Mouse (Mus musculus) urinary bladder, postnatal 25 days (tissue): Measurements from ENCODE around the gene Kng1.
"Not testable (repeated sequence)": the region's sequence is repeated elsewhere in the genome, so short reads cannot be mapped to it uniquely, and the experiment has no call there.

Experiments
- DNase-seq: peaks from one replicate; pipeline ENCODE4 v3.0.0; 2022; ENCODE audit warnings: low spot score

Gene Kng1

DNA sequence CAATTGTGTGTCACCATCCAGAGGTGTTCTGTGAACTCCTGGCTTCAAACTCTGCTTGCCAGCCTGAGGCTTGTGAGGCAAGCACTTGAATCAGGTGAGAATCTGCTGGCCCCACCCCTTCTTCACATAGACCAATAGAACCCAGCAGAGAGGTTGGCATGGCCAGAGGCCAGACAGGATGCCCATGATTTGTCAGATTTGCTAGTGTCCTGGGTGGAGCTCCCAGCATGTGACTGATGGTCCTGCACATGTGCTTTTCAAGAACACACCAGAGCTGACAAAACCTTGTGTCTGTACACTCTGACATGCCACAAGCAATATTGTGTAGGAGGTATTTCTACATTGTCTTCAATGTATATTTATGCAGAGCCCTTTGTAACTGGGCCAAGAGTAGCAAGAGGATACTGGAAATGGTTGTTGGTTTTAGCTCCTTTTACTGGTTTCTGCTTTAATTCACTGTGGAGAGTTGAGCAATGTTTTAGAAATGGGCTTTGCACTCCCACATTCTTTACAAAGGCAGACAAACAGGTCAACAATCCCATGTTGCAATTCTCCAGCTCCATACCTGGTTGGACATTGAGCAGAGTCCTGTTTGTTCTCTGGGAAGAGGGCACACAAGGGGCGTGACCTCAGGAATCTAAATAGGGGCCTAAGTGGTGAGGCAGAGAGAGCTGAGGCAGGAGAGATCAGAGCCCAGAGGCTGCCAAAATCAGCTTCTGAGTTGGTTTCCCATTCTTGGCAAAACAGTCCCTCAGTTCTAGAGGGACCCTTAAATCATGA is at the start of gene Kng1:
Gene Kng1 (plus strand): TSS at position 198 of the 780 bp plus-strand sequence.
- DNase-seq, result not testable (repeated sequence)

DNA sequence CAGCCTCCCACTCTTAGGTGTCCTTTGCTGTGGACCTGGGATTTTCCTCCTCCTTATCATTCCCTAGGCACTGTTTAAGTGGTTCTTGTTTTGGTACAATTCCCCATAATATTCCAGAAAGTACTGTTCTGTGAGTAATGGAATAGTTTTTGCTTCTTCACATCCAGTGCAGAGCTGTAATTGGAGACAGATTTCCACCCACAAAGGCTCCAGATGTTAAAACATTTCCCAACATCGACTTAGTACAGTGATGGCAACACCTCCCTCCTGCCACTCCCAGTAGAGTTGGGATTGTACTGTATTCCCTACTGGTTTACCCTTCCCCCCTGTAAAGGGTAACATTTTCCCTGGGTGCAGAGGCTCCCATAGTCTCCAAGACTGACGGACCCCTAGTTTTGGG is 43.9 kb upstream of the Kng1 start:
- not testable (repeated sequence) for DNase-seq

DNA sequence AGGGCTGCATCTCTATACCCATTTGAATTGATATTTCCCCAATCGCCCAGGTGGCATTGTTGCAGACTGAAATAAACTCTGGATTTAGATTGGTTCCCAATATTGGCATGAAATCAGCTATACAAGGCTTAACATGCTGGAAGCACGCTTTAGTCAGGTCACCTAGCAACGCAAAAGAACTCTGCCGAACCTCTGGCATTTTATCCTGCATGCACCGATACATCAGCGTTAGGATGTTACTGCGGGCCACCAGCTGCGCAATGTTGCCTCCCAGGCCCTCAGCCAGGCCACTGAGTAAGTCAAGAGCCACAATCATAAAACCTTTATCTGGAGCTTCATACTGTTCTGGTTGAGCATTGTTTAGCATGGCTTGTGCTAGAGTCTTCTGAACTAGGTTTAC is 43.0 kb upstream of the Kng1 start:
- not testable (repeated sequence) for DNase-seq

DNA sequence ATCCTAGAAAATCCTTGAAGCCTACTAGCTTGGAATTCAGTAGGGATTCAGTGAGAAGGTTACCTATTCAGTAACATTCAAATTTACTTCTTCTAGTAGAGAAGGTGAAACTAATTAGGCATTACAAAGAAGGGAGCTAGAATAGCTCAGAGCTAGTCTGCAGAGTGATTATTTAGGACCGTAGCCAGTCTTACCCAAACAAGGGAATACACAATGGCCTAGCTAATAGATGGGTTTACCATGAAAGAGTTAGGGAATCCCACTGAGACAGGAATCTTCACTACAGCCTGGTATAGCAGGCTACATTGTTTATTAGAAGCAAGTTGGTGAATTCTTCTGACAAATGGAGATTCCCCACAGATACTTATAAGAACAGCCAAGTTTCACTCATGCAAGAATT is 37.1 kb upstream of the Kng1 start:
- DNase-seq, result not testable (repeated sequence)

DNA sequence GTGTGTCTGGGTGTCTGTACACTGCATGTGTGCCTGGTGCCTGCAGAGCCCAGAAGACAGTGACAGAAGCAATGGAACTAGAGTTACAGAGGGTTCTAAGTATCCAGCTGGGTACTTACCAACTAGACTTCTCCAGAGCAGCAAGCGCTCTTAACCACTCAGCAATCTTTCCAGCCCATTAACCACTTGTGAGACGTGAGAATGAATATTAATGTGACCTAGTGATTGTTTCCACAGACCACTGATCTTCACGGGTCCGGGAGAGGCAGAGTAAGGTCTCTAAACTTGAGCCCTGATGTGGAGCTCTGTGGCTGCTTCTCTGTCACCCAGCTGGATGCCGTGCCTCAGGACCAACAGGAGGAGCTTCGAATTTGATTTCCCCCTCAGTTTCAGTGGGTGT is 32.6 kb upstream of the Kng1 start:
- no peak for DNase-seq

DNA sequence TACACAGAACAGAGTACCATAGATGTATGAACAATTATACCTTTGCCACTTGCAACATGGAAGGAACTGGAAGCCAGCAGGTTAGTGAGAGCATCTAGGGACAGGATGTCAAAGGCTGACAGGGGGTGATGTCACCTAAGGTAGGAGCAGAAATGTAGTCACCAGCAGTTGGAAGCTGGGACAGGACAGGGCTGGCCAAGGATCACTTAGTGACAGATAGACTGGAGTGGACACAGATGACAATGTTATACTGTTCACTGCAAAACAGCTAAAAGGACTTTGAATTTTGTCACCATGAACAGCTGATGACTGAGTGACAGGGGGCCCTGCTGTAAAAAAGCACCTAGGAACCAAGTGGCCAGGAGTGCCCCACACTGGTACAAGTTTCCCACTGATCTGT is 31.1 kb upstream of the Kng1 start:
- DNase-seq, result no peak

DNA sequence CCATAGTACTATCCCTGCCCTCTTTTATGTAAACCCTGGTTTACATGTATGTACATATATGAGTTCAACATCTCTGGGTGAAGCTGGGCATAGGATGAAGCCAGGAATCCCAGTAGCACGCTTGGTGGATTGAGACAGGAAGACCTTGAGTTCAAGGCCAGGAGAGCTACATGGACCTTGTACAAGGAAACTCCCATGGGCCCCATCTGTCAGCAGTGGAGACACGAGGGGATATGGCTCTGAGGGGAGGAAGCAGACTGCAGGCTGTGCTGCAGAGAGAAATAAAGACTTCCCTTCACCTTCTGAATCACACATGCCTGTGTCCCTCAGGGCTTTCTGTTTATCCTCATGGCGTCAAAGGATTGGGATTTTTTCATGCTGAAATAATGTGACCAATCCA is 30.3 kb upstream of the Kng1 start:
- DNase-seq, result not testable (repeated sequence)

DNA sequence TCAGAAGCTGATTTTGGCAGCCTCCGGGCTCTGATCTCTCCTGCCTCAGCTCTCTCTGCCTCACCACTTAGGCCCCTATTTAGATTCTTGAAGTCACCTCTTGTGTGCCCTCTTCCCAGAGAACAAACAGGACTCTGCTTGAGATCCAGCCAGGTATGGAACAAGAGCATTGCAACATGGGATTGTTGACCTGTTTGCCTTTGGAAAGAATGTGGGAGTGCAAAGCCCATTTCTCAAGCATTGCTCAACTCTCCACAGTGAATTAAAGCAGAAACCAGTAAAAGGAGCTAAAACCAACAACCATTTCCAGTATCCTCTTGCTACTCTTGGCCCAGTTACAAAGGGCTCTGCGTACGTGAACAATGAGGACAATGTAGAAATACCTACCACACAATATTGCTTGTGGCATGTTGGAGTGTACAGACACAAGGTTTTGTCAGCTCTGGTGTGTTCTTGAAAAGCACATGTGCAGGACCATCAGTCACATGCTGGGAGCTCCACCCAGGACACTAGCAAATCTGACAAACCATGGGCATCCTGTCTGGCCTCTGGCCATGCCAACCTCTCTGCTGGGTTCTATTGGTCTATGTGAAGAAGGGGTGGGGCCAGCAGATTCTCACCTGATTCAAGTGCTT is 28.6 kb upstream of the Kng1 start, which contains the start of gene Kng2:
Gene Kng2 (minus strand): TSS at position 517 of the 635 bp plus-strand sequence.
- DNase-seq, result not testable (repeated sequence)

DNA sequence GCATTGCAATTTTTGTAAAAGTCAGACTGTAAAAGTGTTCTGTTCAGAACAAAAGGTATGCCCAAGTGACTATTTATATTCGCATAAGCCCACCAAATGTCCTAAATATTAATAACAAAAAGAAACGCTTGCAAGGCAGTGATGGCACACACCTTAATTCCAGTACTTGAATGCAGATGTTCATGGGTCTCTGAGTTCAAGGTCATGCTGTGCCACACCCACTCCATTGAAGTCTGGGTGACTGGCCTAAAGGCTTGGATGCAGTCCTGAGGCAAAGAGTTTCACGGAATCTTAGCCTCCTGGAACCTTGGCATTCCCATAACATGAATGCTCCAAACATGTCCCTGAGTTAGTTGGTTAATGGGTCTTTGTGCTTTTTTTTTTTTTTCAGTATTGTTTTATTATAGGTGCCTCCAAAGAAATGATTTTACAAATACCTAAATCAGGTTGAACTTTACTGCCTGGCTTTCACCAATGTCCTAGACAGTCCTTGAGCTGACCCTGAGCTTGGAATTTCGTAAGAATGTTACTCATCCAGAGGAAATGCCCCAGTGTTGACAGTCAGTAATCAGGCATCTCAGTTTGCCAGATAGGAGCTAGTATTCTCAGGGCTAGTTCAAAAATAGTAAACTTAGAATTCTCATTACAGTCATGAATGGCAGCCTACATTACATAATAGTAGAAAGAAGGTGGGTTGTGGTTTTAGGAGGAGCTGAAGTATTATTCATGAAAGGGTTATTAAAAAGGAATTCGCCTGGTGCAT is 26.8 kb upstream of the Kng1 start:
- DNase-seq, result no peak

DNA sequence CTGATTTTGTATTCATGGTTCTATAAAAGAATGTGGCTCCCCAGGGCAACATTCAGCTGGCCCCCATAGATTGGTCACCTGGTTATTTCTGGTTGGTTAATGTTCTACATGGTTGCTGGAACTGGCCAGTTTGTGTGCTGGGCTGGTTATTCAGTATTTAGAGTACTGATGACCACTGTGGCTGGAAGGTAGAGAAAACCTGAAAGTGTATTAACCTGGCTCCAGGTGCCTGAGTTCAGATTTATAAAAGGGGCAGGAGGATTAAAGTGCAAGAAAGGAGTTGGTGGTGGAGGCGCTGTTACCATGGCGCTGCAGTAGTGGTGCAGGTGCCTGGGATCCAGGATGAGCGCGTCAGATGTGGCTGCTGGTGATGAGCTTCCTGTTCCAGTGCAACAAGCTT is 24.0 kb upstream of the Kng1 start:
- DNase-seq, result no peak

DNA sequence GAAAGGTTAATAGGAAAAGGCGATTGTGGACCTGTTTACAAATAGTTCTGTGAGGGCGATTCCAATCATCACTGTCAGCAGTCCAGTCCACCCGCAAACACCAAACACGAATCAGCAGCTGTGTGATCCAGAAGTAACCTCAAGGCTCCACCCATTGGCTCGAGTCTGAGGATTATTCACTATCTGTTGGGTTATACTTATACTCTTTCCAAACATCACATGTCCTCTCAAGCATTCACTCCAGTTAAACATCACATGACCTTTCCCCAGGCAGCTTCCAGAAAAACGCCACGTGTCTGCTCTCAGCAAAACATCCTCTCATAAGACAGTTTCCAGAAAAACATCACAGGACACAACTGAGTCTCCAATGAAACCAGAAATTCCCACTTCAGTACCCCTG is 19.9 kb upstream of the Kng1 start:
- no peak for DNase-seq

DNA sequence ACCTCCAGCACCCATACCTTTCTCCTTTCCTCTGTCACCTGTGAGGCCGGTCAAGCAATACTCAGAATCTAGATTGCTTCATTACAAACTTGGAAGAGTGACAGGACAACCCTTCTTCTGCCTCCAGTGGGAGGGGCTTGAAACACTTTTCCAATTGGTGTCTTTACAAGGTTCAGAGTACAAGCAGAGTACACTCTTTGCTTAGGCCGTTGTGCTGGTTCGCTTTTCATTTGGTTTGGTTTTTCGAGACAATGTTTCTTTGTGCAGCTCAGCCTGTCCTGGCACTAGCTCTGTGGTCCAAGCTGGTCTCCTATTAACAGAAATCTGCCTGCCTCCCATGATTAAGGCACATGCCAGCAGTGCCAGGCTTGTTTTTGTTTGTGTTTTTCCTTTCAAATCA is 18.4 kb upstream of the Kng1 start:
- no peak for DNase-seq

DNA sequence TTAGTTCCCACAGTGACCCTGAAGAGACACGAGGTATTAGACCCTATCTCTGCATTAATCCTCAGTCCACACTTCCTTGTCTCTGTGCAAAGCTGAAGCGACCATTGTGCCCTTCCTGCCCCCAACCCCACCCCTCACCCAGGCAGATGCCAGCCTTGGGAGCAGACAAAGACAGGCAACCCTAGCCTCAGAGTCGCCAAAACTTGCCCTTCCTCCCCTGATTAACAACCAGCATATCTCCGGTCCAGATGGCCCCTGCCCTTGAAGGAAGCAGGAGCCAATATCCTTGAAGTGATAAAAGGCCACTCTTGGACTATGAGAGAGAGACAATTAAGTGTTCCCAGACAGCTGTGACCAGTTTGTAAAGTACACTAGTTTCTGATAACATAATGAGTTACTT is 16.8 kb upstream of the Kng1 start:
- DNase-seq, result no peak

DNA sequence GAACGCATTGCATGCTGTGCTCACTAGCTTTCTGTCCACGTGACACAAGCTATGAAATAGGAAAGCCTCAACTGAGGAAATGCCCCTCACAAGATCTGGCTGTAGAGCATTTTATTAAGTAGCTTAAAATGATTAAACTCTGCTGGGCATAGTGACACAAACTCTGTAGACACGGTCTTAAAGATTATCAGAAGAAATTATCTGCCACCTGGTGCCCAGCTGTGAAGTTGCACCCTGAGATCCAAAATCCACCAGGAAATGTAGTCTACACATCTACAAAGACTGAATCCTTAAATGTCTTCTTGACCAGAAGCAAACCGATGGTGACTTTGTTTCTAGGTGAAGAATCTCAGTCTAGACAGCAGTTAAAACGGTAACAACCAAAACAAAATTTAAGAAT is 11.3 kb upstream of the Kng1 start:
- DNase-seq, result peak; percentile 3

DNA sequence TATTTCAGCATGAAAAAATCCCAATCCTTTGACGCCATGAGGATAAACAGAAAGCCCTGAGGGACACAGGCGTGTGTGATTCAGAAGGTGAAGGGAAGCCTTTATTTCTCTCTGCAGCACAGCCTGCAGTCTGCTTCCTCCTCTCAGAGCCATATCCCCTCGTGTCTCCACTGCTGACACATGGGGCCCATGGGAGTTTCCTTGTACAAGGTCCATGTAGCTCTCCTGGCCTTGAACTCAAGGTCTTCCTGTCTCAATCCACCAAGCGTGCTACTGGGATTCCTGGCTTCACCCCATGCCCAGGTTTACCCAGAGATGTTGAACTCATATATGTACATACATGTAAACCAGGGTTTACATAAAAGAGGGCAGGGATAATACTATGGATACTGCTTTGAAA is 2.0 kb downstream of the Kng1 start:
- not testable (repeated sequence) for DNase-seq

DNA sequence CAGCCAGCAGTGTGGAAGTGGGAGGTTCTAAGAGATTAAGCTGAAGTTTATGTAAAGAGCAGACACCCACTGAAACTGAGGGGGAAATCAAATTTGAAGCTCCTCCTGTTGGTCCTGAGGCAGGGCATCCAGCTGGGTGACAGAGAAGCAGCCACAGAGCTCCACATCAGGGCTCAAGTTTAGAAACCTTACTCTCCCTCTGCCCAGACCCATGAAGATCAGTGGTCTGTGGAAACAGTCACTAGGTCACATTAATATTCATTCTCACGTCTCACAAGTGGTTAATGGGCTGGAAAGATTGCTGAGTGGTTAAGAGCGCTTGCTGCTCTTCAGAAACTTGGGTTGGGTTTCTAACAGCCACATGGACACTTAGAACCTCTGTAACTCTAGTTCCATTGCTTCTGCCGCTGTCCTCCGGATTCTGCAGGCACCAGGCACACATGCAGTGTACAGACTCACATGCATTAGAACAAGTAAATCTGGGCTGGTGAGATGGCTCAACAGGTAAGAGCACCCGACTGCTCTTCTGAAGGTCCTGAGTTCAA is 3.2 kb downstream of the Kng1 start:
- not testable (repeated sequence) for DNase-seq

DNA sequence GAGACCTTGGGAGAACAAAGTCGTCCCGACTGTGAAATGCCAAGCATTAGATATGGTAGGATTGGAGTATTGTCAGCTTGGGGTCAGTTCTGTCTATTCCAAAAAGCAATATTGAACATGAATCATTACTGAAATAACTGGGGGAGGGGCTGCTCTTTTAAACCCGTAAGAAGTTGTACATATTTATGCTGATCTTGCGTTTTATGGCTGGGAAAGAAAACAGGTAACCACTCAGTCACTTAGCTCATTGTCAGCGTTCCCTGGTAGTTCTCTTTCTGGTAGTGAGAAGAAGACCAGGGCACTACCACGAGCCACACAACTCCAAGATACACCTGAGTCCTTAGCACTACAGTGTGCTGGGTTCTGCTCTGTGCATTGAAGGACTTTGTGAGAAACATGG is 19.9 kb downstream of the Kng1 start:
- DNase-seq, result not testable (repeated sequence)

DNA sequence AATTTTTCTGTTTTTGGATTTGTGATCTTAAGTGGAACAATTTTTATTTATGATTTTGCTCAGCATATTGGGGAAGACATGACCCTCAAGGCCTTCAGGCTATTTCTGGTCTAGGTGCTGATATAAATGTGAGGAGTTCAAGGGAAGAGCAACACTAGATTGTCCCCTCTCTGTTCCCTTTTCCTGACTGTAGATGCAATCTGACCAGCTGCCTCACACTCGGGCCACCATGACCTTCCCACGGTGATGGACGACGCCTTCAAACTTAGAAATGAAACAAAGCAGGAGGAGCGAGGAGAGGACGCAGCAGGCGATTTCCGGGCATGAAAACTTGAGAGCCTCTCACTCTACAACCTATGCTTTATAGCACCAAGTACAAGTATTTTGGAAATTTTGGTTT is 29.5 kb downstream of the Kng1 start:
- not testable (repeated sequence) for DNase-seq

DNA sequence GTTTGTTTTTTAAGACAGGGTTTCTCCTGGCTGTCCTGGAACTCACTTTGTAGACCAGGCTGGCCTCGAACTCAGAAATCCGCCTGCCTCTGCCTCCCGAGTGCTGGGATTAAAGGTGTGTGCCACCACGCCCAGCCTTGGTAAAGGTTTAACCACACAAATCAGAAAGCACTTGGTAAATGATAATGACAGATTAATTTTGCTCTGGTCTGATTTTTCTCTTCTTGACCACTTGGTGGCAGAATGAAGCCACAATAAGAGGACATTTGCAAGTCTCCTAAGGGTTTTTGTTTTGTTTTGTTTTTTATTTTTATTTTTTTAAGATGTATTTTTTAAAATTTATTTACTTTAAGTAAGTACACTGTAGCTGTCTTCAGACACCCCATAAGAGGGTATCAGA is 30.0 kb downstream of the Kng1 start:
- not testable (repeated sequence) for DNase-seq

DNA sequence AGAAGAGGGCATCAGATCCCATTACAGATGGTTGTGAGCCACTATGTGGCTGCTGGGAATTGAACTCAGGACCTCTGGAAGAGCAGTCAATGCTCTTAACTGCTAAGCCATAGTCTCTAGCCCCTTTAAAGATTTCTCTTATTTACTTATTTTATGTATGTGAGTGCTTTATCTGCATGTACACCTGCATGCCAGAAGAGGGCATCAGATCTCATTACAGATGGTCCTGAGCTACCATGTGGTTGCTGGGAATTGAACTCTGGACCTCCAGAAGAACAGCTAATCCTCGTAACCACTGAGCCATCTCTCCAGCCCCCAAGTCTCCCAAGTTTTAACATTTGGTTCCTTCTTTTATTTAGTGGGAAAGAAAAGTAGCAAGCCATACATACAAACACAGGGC is 30.8 kb downstream of the Kng1 start:
- not testable (repeated sequence) for DNase-seq

DNA sequence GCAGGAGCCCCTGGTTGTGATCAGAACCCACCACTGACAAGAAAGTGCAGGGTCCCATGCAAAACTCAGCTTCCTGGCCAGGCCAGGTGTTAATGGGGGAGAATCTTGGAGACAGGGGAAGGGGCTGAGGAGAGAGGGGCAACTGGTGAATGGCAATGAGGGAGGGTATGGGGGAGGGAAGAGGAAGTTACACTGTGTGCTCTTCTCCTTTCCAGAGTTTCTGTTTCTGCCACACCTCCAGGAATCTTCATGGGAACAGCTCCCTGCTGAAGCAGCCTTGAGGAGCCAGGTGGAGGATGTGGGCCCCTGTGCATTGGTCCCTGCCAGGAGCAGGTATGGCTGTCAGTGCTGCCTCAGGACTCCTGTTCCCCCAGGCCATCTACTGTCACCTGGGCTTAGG is 33.7 kb downstream of the Kng1 start:
- not testable (repeated sequence) for DNase-seq

DNA sequence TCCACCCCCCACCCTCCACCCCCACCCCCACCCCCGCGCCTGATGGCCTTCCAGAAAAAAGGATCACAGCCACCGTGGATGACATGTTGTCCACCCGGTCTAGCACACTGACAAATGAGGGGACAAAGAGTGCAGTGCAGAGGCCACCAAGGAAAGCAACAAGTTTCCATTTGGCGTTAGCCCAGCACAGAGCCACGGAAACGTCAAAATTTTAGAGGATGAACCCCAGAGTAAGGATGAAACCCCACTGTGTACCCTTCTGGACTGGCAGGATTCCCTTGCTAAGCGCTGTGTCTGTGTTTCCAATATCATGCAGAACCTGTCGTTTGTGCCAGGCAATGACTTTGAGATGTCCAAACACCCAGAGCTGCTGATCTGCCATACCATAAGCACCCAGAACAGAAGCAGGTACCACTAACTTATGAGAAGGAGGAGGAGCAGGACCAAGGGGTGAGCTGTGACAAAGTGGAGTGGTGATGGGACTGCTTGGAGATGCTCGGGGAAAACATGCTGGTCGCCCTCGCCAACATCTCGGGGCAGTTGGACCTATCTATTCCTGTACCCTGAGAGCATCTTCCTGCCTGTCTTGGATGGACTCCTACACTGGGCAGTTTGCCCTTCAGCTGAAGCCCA is 35.8 kb downstream of the Kng1 start:
- no peak for DNase-seq
